Mouse (Mus musculus) kidney, postnatal 14 days (tissue): ENCODE data around the gene Psrc1.

Experiments
- DNase-seq: peaks from one replicate; pipeline ENCODE4 v3.0.0; 2022; ENCODE audit warnings: mixed read lengths

Gene Psrc1

DNA sequence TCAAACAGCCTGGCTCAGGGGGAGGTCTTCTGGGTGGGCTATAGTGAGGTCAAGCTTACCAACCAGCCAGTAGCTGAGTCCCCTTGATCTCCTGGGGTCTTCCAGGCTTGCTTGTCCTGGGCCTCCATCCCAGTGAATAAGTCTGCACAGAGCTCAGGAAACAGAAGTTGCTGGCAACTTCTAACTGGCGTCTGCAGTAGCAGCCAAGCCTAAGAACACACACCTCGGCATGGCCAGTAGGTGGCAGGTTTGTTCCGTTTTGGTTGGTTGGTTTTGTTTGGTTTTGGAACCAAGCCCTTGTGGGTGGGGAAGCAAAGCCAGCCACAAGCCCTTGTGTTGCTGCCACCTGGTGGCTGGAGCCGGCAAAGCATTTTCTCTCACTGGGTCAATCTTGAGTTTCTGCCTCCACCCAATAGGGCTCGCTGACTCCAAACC, 5.5 kb downstream of the Psrc1 start:
- DNase-seq: peak; percentile 96

DNA sequence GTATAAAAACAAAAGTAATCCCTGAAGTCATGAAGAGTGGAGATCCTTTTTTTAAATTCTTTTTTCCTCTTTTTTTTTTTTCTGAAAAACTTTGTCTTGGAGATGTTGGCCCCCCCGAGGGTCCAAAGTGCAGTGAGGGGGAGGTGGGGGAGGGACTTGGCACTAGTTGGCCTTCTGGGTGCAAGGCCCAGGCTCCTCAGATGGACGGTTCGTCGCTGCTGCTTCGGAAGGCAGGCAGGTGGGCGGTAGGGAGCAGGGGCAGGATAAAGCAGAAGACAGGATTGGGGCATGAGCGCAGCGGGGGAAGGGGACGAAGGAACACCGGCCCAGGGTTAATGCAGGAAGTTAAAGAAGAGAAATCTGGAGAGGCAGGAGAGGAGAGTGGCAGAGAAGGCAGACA, 8.7 kb downstream of the Psrc1 start:
- DNase-seq: peak; percentile 86

DNA sequence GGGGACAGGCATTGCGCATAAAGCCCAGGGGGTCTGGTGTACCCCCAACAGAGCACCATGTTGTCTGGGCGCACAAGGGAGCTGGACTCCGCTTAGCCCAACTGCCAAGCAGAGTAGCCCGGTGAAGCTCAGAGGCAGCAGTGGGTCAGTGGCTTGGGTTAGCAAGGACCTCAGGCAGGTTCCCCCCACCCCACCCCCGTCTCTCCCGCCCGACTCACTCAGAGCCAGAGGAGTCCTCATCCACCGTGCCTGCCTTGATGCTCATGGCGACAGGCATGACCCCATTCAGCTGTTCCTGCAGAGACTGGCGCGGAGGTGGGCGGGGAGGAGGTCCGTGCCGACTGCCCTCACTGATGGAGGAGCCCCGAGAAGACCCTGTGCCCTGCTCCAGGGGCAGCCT, 9.2 kb downstream of the Psrc1 start:
- DNase-seq: no peak

DNA sequence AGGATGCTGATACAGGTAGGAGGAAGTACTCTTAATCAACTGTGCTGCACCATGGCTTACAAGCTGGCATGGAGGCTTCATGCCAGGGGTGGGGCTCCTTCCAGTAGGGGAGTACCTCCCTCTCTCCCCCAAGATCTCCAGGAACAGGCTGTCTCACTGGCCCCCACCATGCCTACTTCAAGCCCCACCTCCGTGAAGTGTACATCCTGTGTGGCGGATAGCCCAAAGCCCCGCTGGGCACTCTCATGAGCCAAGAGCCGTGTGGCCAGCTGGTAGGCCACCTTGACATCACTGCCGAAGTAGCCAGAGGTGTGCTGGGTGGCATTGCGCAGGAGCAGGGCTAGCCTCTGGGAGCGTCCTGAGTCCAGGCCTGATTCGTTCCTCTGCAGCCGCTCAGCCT, 14.6 kb downstream of the Psrc1 start:
- no peak for DNase-seq

DNA sequence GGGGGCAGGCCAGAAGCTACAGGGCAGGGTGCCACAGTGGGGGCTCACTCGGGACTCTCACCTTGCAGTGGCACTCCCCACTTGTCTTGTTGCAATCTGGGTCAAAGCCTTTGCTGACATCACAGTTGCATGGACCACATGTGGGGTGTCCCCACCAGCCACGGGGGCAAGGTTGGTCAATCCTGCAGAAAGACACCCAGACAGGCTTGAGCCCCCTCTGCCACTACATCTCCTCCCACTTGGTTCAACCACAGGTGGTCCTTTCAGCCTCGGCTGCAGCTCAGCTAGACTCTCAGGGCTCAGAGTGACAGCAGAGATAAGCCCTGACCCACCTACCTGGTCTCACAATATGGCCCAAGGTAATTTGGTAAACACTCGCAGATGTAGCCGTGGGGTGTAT, 16.8 kb downstream of the Psrc1 start:
- DNase-seq: no peak

DNA sequence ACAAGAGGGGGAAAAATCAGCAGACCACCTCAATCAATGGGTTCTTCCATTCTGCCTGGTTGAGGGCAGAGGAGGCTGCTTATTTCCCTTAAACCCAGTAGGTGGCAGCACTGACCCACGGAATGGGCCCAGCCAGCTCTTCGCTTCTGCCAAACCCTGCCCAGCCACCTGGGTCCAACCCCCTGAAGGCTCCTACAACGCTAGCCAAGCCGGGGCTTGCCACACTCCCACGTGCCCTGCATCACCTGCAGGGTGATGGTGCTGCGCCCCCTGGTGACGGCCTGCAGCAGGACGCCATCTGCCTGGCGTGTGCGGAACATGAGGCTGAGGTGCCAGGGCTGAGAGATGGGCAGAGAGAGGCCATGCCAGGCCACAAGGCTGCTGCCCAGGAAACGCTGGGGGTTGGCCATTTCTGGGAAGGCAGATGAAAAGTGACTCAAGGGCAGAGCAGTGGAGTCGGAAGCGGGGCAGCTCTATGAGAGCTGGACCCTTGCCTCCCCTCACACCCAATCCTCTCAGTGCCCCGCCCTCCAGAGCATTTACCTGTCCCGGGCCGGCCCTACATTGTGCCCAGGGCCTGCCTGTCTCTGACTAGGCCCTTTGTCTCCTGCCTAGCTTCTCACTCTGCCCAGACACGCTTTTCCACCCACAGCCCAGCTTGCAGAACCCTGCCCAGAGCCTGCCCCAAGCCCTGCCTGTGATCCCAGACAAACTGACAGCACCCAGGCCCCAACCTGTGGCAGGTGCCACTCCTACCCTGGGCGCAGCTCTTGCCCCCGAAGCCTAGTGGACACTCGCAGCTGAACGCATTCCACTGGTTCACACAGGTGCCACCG, 18.3 kb downstream of the Psrc1 start:
- DNase-seq: peak; percentile 94

DNA sequence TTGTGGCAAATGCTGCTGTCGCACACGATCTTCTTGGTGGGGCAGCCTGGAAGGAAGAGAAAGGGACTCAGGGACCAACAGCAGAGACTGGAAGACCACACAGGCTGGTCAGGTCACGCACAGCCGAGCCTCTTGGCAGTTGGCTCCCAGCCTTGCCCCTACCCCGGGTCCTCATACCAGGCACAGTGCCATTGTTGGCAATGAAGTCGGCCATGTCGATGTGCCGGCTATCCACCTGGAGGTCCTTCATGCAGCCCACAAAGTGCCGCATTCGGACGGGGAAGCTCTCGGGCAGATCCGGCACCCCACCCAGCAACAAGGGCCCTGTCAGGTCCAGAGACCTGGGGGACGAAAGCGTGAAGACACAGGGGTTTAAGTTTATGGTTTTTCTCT, 18.9 kb downstream of the Psrc1 start:
- DNase-seq: peak; percentile 36

DNA sequence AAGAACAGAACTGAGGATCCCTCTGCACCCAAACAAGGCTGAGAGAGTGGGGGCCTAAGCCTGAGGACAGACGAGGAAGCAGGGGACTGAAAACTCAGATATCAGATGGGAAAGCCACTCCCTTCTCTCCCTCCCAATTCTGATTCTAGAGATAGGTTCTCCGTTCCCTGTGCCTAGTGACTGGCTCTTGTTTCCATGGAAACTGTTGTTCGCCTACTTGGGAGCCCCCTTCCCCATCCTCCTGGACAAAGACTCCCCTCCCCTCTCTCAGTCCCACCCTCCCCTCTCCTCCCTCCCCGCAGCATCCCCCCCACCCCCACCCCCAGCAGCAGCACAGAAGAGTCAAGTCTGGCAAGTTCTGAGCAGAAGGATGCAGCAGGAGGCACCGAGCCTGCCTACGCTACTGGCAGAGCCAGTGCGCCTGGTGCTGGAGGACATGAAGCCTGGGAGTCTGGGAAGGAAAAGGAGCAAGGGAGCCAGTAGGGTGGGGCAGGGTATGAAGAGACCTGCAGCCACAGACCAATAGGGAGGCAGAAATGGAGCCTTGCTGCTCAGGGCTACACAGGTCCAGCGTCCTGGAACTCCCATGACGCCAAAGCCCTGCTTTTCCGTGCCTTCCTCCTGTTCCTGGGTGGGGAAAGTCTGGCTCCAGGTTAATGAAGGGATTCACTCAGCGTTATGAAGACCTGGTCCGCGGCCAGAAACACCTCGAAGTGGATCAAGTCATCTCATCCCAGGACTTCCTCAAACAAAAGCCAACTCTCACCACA, 22.1 kb downstream of the Psrc1 start:
- no peak for DNase-seq

DNA sequence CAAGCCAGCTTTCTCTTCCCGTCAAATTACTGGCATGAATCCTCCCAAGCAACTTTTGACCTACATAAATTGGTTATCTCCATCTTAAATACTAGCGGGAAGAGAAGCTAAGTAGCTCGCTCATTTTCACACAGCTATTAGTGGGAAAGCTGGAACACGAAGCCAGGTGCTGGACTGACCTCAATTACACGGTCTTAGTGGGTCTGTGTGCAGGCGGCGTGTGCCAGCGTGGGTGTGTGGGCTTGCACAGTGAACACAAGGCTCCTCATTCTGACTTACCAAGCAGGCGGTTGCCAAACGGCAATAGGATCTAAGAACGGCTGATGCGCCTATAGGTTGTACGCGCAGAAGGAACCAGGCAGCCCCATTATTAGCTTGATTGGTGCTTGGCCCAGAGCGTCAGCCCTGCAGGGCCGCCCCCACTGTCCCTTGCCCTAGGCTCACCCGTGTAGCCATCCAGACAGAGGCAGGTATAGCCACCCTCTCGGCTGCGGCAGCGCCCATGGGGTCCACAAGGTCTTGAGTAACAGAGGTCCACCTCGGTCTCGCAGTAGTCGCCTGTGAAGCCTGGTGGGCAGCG, 22.8 kb downstream of the Psrc1 start:
- no peak for DNase-seq

DNA sequence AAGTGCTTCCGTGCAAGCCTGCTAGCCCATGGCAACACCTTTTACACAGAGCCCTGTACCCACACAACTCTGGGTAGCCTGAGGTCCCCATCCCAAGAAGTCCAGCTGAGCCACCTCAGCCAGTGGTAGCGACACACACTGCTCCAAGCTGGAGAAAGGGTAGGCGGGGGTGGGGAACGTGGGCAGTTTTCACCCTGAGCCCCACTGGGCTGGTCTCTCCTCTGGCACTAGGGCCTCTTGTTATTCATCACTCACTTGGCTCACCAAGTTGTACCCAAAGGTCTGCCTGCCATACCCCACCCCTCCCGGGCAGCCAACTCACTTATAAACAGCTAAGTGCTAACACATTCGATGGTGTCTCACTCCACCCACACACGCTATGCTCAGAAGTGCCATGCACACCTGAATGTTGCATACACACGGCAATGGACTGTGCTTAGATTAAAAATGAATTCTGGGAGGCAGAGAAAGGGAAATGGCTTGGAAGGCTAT, 24.9 kb downstream of the Psrc1 start:
- peak; percentile 33 for DNase-seq

DNA sequence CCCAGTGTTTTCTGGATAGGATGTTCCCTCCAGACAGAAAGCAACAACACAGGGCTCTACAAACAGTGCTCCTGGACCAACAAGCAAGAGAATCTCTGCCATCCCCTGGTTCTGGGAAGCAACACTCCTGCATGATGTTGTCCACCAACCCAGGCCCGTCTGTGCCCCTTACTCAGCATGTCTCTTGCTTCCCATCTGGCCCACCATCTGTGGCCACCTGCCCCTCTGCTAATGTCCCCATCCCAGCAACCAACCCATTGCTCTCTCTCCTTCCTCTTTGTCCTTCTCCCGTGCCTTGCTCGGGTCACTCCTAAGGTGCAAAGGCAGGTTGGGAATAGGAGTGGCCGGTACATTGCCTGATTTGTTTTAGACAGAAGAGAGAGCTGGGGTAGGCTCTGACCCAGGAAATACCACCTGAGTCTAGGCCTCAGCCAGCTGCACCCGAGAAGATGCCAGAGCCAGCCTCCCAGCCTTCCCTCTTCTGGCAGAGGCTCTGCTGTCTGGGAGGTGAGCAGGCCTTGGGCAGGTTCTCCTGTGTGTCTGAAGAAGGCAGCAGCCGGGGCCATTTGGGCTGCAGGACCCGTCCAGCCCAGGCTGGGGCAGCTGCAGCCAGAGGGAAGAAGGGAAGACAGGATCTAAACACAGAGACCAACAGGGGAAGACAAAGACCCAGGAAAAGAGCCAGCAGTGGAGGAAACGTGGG, 26.2 kb downstream of the Psrc1 start:
- peak; percentile 36 for DNase-seq

DNA sequence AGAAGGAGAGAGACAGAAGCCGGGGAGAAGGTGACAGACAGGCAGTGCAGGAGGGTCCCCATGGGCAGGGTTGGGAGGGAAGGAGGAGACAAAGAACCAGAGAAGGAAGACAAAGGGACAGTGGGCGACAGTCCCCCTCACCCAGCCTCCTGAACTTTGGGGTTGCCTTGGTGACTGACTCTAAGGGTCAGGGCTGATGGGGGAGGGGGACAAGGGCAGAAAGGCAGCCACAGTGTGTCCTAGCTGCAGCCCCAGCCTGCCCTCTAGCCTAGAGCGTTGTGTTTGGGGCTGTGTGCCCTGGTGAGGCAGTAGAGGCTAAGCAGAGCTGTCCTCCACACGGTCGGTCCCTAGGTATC, 26.7 kb downstream of the Psrc1 start:
- DNase-seq: peak; percentile 37

DNA sequence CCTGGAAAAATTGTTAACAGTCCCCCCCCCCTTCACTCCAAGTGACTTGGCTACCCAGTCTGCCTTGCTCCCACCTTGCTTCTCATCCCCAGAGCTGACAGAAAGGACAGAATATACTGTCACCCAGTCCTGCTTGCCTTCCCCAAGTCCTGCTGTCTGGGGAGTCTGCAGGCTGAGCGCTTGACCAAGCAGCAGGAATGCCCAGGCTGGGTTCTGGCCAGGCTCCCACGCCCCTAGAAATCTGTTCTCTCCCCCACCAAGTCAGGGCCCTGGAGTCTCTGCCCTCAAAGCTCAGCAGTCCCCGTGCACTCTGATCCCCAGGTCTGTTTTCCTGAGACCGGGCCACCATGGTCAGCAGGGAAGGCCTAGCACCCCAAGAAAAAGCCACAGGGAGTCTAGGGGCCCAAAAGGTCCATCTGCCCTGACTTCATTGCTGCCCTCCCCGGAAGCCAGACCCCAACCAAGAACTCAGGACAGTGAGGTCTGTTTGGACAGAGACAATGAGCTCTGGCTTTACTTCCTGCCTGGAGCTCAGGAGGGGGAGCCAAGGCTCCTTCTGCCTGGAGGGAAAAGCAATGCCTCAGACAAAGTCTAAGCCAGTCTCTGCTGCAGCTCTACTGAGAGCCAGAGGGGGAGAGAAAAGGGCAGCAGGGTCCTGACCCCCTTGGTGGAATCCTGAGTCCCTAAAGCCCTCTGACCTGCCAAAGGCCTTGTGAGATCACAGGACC, 27.6 kb downstream of the Psrc1 start:
- peak; percentile 89 for DNase-seq

DNA sequence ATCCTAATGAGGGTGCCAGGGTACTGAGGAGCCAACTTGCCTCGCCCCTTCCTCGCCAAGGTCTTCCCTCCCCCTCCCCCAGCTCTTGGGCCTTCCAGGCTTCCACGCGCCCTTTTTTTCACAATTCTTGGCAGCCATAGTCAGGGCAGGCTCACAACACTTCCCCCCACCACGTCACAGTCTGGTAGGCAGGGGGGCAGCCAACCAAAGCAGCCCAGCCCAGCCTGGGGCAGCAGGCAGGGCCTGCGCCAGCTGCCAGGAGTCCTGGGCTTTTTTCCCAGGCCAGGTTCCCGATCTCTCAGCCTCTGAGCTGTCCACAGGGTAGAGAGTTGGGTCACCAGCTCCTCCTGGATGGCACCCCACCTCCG, 28.1 kb downstream of the Psrc1 start:
- DNase-seq: peak; percentile 92

DNA sequence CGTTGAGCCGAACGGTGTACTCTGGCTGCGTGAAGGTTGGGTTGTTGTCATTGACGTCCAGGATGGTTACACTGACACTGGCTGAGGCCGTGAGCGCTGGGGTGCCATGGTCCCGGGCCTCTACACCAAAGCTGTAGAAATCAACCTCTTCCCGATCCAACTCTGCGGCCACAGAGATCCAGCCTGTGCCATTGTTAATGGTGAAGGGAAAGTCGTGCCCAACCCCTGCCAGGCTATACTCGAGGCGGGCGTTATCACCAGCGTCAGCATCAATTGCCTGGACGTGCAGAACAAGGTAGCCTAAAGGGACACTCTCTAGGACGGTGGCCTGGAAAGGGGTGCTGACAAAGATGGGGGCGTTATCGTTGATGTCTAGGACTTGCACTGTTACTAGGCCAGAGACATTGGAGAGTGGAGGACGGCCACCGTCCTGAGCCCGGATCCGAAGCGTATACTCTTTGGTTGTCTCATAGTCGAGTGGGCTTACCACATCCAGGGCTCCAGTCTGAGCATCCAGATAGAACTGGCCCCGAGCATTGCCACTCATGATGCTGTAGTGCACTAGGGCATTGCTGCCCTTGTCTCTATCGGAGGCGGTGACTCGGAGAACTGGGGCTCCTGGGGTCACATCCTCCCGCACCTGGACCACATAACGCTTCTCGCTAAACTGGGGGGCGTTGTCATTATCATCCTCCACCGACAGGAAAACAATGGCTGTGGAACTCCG, 30.2 kb downstream of the Psrc1 start:
- DNase-seq: no peak

DNA sequence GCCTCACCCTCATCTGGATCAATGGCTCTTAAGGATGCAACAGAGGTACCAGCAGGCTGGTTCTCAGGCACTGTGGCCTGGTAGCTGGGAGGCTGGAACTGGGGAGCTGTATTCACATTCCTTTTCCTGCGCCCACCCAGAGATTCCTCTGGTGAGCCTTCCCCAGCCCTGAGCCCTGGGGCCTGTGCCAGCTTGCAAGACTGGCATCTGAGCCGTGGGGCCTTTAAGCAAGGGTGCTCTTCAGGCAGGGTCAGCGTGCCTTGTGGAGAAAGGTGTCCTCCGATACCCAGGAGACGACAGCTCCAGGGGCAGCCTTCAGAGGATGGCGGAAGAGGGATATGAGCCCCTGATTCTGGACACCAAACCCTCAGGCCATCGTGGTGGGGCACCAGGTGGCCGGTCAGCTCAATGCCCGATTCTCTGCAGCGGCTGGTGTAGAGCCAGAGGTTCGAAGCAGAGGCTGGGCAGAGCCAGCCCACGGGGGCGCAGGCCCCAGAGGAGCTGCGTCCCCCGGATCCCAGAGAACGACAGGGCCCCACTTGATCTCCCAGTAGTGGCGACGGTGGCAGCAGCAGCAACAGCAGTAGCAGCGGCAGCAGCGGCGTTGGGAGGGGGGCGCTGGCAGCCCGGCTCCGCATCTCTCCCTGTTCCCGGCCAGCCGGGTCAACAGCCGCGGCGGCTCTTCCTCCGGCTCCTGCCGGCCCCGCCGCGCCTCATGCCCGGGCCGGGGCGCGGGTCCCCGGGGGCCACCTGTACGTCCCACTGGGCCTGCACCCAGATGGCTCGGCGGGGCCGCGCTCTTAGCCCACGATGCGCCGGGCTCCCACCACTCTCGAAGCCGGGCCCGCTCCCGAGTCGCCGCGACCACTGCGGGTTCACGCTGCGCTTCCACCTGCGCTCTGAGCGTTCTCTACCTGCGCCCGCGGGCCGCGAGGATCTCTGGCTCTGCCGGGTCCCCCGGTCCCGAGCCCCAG, 31.5 kb downstream of the Psrc1 start, which contains the start of gene Celsr2:
Celsr2 (minus strand) TSS at position 696 of the 974 bp plus-strand sequence.
- DNase-seq: peak; percentile 55

DNA sequence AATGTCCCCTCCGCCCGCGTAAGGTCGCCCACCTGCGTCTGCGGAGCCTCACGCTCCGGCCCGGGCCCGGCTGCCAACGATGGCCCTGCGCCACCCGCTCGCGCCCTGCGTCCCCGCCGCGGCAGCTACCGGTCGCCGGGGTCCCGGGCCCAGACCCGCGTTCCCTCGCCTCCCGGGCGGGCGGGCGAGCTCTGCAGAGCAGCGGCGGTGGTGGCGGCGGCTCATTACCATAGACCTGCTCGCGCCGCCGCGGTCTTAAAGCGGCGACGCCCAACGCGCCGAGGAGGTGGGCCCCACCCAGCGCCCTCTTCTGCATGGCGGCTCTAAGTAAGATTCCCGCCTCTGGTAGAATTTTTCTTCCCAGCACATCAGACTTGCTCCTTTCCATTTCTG, 32.2 kb downstream of the Psrc1 start:
- peak; percentile 89 for DNase-seq

DNA sequence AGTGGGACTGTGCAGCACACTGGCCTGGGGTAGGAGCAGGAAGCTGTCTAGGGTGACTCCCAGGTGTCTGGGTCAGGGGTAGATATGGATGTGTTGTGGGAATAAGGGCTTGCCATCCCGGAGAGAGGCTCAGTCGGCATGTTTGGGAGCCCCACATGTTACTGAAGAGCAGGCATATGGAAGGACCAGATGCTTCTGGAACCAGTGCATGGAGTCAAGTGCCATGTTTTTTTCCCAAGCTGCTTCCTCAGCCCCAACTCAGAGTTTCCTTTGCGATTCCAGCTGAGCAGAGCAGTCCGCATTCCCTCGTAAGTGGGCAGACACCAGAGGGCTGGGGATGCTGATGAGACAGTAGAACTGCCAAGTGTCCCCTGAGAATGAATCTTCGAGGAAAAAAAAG, 39.4 kb downstream of the Psrc1 start:
- no peak for DNase-seq

DNA sequence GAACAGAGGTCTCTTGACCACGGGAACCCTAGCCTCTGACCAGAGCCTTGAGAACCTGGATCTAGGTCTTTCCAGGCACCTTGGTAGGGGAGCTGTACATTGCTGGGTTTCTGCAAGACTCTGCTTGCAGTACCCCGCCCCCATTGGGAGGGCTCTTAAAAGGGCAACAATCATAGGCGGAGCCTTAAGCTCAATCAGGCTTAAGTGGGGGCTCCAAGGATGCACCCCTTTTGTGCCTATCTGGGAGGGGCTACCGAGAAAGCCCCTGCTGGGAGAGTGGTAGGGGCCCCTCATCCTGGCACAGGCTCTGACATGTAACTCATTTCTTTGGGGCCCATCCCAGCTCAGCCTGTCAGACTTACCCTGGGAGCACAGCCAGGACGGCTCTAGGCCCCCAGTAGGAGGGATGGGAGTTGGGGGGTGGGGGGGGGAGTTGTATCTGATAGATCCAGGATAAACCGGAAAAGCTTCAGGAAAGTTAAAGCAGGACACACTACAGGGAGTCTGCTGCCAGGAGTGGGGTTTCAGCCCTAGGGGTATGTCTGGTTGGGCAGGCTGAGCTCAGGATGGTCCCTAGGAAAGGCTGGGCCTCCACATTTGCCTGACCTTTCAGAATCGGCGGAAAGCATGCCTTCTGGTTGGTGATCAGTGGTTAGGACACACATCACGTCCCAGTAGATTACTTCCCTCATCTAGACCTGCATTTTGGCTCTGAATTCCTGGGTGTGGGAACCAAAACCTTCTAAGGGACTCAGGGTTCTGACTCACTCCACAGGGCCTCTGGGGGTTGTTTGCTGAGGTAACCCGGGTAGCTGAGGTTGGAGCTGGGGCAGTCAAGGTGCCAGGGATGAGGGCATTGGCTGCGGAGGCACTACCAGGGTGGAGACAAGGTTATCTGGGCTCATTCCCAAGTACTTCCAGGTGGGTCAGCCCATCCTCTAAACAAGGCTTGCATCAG, 40.5 kb downstream of the Psrc1 start:
- peak; percentile 69 for DNase-seq
